Mouse (Mus musculus) midbrain, embryonic 10.5 days (tissue): ENCODE results near the gene Mrpl11. TPM values are rescaled to one million over a fixed set of nuclear protein-coding genes. Genes with fewer than 3 reads are reported as not detected.
"Not testable (repeated sequence)": the region's sequence is repeated elsewhere in the genome, so short reads cannot be mapped to it uniquely, and the experiment has no call there.

Experiments
- DNase-seq: peaks from one replicate; pipeline ENCODE4 v3.0.0-alpha.2; 2017; ENCODE audit warnings: low spot score
- H3K27ac ChIP-seq: fragments of 300-500 bp; sonication (generic); replicated peaks from 2 replicates; pipeline ENCODE4 v1.5.1; 2016; ENCODE audit warnings: mild to moderate bottlenecking
- H3K27me3 ChIP-seq: fragments of 300-500 bp; sonication (generic); 2 replicates; pipeline ENCODE4 v1.6.1; 2016; ENCODE audit warnings: low read depth, mild to moderate bottlenecking; ENCODE audit not compliant: poor library complexity, severe bottlenecking
- H3K36me3 ChIP-seq: fragments of 300-500 bp; sonication (generic); 2 replicates; pipeline ENCODE4 v1.6.1; 2016; ENCODE audit warnings: mild to moderate bottlenecking, moderate library complexity
- H3K4me1 ChIP-seq: fragments of 300-500 bp; sonication (generic); 2 replicates; pipeline ENCODE4 v1.6.1; 2016
- H3K4me3 ChIP-seq: fragments of 300-500 bp; sonication (generic); 2 replicates; pipeline ENCODE4 v1.5.1; 2016; ENCODE audit warnings: mild to moderate bottlenecking, moderate library complexity
- H3K9me3 ChIP-seq: fragments of 300-500 bp; sonication (generic); replicated peaks from 2 replicates; pipeline ENCODE4 v1.6.1; 2016; ENCODE audit warnings: mild to moderate bottlenecking
- WGBS: fragments of 180-500 bp; shearing (Covaris S2); methylation state at CpG from one replicate; pipeline ENCODE4 v1.1.7; 2016; 5-methylcytosine and 5-hydroxymethylcytosine counted together
- polyA plus RNA-seq: library from polyadenylated mRNA; unstranded; fragments of >200 nt; fragmentation: Nextera tagmentation; extraction: Ambion mirVana; gene quantifications from 2 replicates; pipeline ENCODE4 v1.2.1, GENCODE M21; 2016

Gene Mrpl11
- polyA plus RNA-seq, 1 experiment from 2014 or later = 163 TPM

DNA sequence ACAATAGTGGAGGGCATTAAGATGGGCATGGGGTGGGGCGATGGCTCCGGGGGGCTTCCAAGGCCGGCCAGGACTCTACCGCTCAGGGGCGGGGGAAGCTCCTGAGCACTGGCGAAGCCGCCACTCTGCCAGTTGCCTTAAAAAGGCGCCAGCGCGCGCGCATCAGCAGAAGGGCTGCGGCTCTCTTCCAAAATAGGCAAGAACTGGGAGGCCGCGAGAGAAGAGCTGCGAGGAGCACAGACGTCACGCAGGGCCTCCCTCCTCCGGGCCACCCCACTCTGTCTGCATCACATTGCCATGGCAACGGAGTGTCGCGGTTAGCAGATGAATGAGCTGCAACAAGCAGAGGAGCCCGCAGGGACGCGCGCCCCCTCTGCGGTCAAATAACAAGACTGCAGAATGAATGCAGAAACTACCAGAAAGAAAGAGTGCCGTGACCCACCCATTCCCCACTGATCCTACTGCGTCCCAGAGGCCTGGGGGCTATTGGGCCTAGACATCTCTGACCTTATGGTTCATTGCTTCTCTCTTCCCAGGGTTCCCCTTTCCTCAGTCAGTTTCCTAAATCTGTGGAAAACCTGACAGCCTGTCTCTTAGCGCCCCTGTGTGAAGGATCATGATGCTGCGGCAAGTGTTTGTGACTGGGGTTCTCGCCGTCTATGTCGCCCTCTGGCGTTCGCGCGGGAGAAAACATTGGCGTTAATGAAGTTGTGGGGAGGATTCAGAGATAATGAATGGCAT lies 39.9 kb downstream of the Mrpl11 start:
- Histone ChIP-seq H3K4me3 (peak overlapping the region; percentile 58), H3K9me3 (peaks cover 7% of the 10 kb centered on the region; the same call in 1 of the 2 replicates), H3K36me3 (no peaks in the 10 kb centered on the region), H3K4me1 (peaks cover 10% of the 10 kb centered on the region), H3K27ac (peak overlapping the region; percentile 81), H3K27me3 (peaks cover 33% of the 10 kb centered on the region)
- peak; percentile 87 for DNase-seq
- WGBS = under 1% methylated on average over 39 of the region's 39 CpGs

DNA sequence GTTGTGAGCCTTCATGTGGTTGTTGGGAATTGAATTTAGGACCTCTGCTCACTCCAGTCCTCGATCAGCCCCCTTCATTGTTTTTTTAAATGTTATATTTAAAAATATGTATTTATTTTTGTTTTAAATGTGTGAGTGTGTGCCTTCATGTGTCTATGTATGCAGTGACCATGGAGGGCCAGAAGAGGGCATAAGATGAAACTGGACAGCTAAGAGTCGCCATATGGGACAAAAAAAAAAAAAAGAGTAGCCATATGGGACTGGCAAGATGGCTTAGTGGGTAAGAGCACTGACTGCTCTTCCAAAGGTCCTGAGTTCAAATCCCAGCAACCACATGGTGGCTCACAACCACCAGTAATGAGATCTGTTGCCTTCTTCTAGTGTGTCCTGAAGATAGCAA lies 41.7 kb downstream of the Mrpl11 start:
- Histone ChIP-seq H3K4me1 (peaks cover 10% of the 10 kb centered on the region), H3K27me3 (peaks cover 26% of the 10 kb centered on the region)
- DNase-seq, H3K27ac ChIP-seq, H3K4me3 ChIP-seq, H3K9me3 ChIP-seq, H3K36me3 ChIP-seq: not testable (repeated sequence)
- 60% methylated on average over 2 of the region's 2 CpGs for WGBS

DNA sequence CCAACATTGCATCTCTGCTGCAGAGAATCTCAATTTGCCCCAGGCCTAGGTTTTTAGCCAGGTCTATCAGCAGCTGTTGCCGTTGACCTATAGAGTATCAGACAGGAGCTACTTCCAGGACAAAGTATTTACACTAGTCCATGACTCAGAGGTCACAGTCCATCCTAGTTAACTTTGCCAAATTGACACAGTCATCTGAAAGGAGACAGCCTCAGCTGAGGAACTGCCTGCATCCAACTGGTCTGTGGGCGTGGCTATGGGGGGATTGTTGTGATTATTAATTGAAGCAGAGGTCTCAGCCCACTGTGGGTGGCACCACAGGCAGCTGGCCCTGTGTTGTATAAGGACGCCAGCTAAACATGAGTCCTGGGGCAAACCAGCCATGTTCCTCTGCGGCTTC lies 43.0 kb downstream of the Mrpl11 start:
- peaks cover 10% of the 10 kb centered on the region for H3K4me1 ChIP-seq
- H3K27ac ChIP-seq = no peak overlapping the region
- H3K27me3 ChIP-seq = peaks cover 15% of the 10 kb centered on the region; the same call in 1 of the 2 replicates
- no peak for DNase-seq
- no peak overlapping the region for H3K4me3 ChIP-seq
- peaks cover 7% of the 10 kb centered on the region; the same call in 1 of the 2 replicates for H3K9me3 ChIP-seq
- H3K36me3 ChIP-seq = no peaks in the 10 kb centered on the region
- WGBS = 79% methylated on average over 4 of the region's 4 CpGs

- Histone ChIP-seq H3K4me1 (peaks cover 9% of the 10 kb centered on the region), H3K36me3 (no peaks in the 10 kb centered on the region), H3K9me3 (no peaks in the 10 kb centered on the region), H3K4me3 (no peak overlapping the region), H3K27ac (no peak overlapping the region), H3K27me3 (0 out of 2 replicates have a peak, but pooled peaks cover 4% of the 10 kb centered on the region)
- DNase-seq = no peak
- WGBS = 83% methylated on average over 8 of the region's 8 CpGs
Observed at GRCm38 (mm10) chr19:5013138-5013537, 51.2 kb downstream of the Mrpl11 start.

GRCm38 (mm10) chr19:5014961-5015398 lies 53.0 kb downstream of the Mrpl11 start:
- WGBS = 16% methylated on average over 8 of the region's 8 CpGs
- peak; percentile 36 for DNase-seq

GRCm38 (mm10) chr19:5016221-5016742 lies 54.3 kb downstream of the Mrpl11 start:
- H3K36me3 ChIP-seq = no peaks in the 10 kb centered on the region
- H3K4me1 ChIP-seq = peaks cover 9% of the 10 kb centered on the region
- no peaks in the 10 kb centered on the region for H3K9me3 ChIP-seq
- 0 out of 2 replicates have a peak, but pooled peaks cover 4% of the 10 kb centered on the region for H3K27me3 ChIP-seq
- 54% methylated on average over 10 of the region's 10 CpGs for WGBS
- no peak for DNase-seq
- no peak overlapping the region for H3K27ac ChIP-seq
- no peak overlapping the region for H3K4me3 ChIP-seq

More at GRCm38 (mm10) chr19:5014961-5015398, 53.0 kb downstream of the Mrpl11 start:
- Histone ChIP-seq H3K4me3 (no peak overlapping the region), H3K4me1 (peaks cover 9% of the 10 kb centered on the region), H3K27me3 (0 out of 2 replicates have a peak, but pooled peaks cover 4% of the 10 kb centered on the region), H3K27ac (no peak overlapping the region), H3K36me3 (no peaks in the 10 kb centered on the region), H3K9me3 (no peaks in the 10 kb centered on the region)

Other genes starting within 250 kb of the Mrpl11 start
- gene Rbm4b, start 205.7 kb upstream of the Mrpl11 start, polyA plus RNA-seq = 110 and 134 TPM in 2 replicates
- 93.6 and 108 TPM in 2 replicates for gene Rbm4, start 168.2 kb upstream of the Mrpl11 start, polyA plus RNA-seq
- 35.3 and 37.6 TPM in 2 replicates for gene Gm21992, start 150.5 kb upstream of the Mrpl11 start, polyA plus RNA-seq
- gene Rbm14, start 150.5 kb upstream of the Mrpl11 start, polyA plus RNA-seq = 136 TPM in 2 replicates
- 41.6 and 43.1 TPM in 2 replicates for gene Ccs, start 122.8 kb upstream of the Mrpl11 start, polyA plus RNA-seq
- 0.07 and 0.14 TPM in 2 replicates for gene Ccdc87, start 122.8 kb upstream of the Mrpl11 start, polyA plus RNA-seq
- 29.8 and 38.4 TPM in 2 replicates for gene Ctsf, start 107.0 kb upstream of the Mrpl11 start, polyA plus RNA-seq
- 0.99 and 1.9 TPM in 2 replicates for gene Actn3, start 84.2 kb upstream of the Mrpl11 start, polyA plus RNA-seq
- 14.6 and 17.7 TPM in 2 replicates for gene Zdhhc24, start 83.5 kb upstream of the Mrpl11 start, polyA plus RNA-seq
- gene Bbs1, start 55.5 kb upstream of the Mrpl11 start, polyA plus RNA-seq = 7.0 and 10.3 TPM in 2 replicates
- gene Dpp3, start 33.9 kb upstream of the Mrpl11 start, polyA plus RNA-seq = 197 and 214 TPM in 2 replicates
- gene Peli3, start 19.0 kb upstream of the Mrpl11 start, polyA plus RNA-seq = 1.5 and 1.9 TPM in 2 replicates
- not detected in 2 replicates for gene Npas4, start 28.2 kb downstream of the Mrpl11 start, polyA plus RNA-seq
- 7.4 and 8.6 TPM in 2 replicates for gene Slc29a2, start 61.7 kb downstream of the Mrpl11 start, polyA plus RNA-seq
- 39.4 and 42.1 TPM in 2 replicates for gene B4gat1, start 76.7 kb downstream of the Mrpl11 start, polyA plus RNA-seq
- 2.2 and 4.4 TPM in 2 replicates for gene AC124502.3, start 76.7 kb downstream of the Mrpl11 start, polyA plus RNA-seq
- 83.2 and 85.6 TPM in 2 replicates for gene Brms1, start 79.2 kb downstream of the Mrpl11 start, polyA plus RNA-seq
- gene Rin1, start 88.3 kb downstream of the Mrpl11 start, polyA plus RNA-seq = 2.5 and 2.8 TPM in 2 replicates
- 25.3 and 34.1 TPM in 2 replicates for gene Cd248, start 105.9 kb downstream of the Mrpl11 start, polyA plus RNA-seq
- gene Tmem151a, start 123.4 kb downstream of the Mrpl11 start, polyA plus RNA-seq = 0.97 and 1.0 TPM in 2 replicates
- gene Yif1a, start 126.4 kb downstream of the Mrpl11 start, polyA plus RNA-seq = 85.1 and 90.7 TPM in 2 replicates
- gene Cnih2, start 136.4 kb downstream of the Mrpl11 start, polyA plus RNA-seq = 42.2 and 72.4 TPM in 2 replicates
- gene Rab1b, start 144.9 kb downstream of the Mrpl11 start, polyA plus RNA-seq = 267 and 280 TPM in 2 replicates
- 31.1 and 40.7 TPM in 2 replicates for gene Klc2, start 156.4 kb downstream of the Mrpl11 start, polyA plus RNA-seq